Mouse (Mus musculus) liver, postnatal 0 days (tissue): Measurements from ENCODE around the gene Kctd12b. TPM values are rescaled to one million over a fixed set of nuclear protein-coding genes. Genes with fewer than 3 reads are reported as not detected.
A peak's percentile ranks its signal among the peaks of the same experiment; 100 is the strongest.

ENCODE experiments used
- ATAC-seq: fragments of 200-750 bp; cut with Nextera tagmentation; 2 replicates; pipeline ENCODE4 v1.8.0; 2017; ENCODE audit warnings: mild to moderate bottlenecking, moderate library complexity
- DNase-seq: peaks from one replicate; pipeline ENCODE4 v3.0.0-alpha.2; 2016
- H3K27ac ChIP-seq: fragments of 300-500 bp; sonication (generic); 2 replicates; pipeline ENCODE4 v1.5.1; 2014; ENCODE audit warnings: antibody characterized with exemption, moderate library complexity, mild to moderate bottlenecking, low read depth
- H3K27me3 ChIP-seq: fragments of 300-500 bp; sonication (generic); 2 replicates; pipeline ENCODE4 v1.6.1; 2014; ENCODE audit warnings: low read length, control low read depth, mixed read lengths; ENCODE audit not compliant: insufficient read depth
- H3K36me3 ChIP-seq: fragments of 300-500 bp; sonication (generic); replicated peaks from 2 replicates; pipeline ENCODE4 v1.6.1; 2014; ENCODE audit warnings: mild to moderate bottlenecking, control low read depth, low read length, moderate library complexity, mixed read lengths; ENCODE audit not compliant: insufficient read depth
- H3K4me1 ChIP-seq: fragments of 300-500 bp; sonication (generic); 2 replicates; pipeline ENCODE4 v1.6.1; 2014; ENCODE audit warnings: antibody characterized with exemption, mild to moderate bottlenecking, control low read depth; ENCODE audit not compliant: insufficient read depth
- H3K4me2 ChIP-seq: fragments of 300-500 bp; sonication (generic); 2 replicates; pipeline ENCODE4 v1.6.1; 2014; ENCODE audit warnings: low read depth, mild to moderate bottlenecking, low read length, moderate library complexity, mixed read lengths
- H3K4me3 ChIP-seq: fragments of 300-500 bp; sonication (generic); 2 replicates; pipeline ENCODE4 v1.5.1; 2014; ENCODE audit warnings: low read depth, low read length
- H3K9ac ChIP-seq: fragments of 300-500 bp; sonication (generic); replicated peaks from 2 replicates; pipeline ENCODE4 v1.6.1; 2014; ENCODE audit warnings: mild to moderate bottlenecking, moderate library complexity
- H3K9me3 ChIP-seq: fragments of 300-500 bp; sonication (generic); 2 replicates; pipeline ENCODE4 v1.6.1; 2016; ENCODE audit warnings: mild to moderate bottlenecking, control low read depth, low read length, mixed read lengths
- CTCF ChIP-seq: sonication (generic); IDR thresholded peaks from 2 replicates; pipeline ENCODE4 v1.5.1; 2016; ENCODE audit warnings: antibody characterized with exemption, low read depth
- EP300 ChIP-seq: IDR thresholded peaks from 2 replicates; pipeline ENCODE4 v1.6.1; 2016; ENCODE audit warnings: antibody characterized with exemption, low read depth, mild to moderate bottlenecking
- WGBS: fragments of 180-500 bp; shearing (Covaris S2); extraction: QIAGEN DNeasy Blood & Tissue Kit; methylation state at CpG from one replicate; pipeline ENCODE4 v1.1.7; 2014; ENCODE audit not compliant: insufficient replicate concordance; 5-methylcytosine and 5-hydroxymethylcytosine counted together
- polyA plus RNA-seq: library from polyadenylated mRNA; unstranded; fragments of >200 nt; fragmentation: Nextera tagmentation; extraction: Ambion mirVana; gene quantifications from 2 replicates; pipeline ENCODE4 v1.2.1, GENCODE M21; 2015

Kctd12b gene
- polyA plus RNA-seq, 1 experiment from 2014 or later = 0.85 TPM

DNA sequence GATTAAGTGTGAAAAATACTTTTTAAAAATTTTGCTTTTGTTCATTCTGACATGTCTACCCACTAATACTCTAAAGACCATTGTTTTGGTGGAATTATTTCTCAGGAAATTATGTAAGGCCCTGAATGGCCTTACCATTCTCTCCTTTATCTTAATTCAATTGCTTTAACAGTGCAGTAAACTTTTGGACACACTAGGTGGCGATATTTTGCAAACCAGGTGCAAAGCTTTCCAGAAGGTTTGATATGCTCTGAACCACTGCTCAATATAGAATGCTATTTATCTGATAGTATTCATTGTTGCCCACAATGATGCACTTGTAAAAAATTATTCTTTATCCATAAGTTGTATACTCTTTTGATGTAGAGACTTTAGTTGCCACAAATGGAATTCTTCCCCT lies 59.9 kb downstream of the Kctd12b start:
- no peak overlapping the region for H3K9ac ChIP-seq
- H3K27me3 ChIP-seq = no peaks in the 10 kb centered on the region
- H3K36me3 ChIP-seq = no peaks in the 10 kb centered on the region
- H3K27ac ChIP-seq = no peak overlapping the region
- H3K4me1 ChIP-seq = no peaks in the 10 kb centered on the region
- H3K9me3 ChIP-seq = no peaks in the 10 kb centered on the region
- H3K4me3 ChIP-seq = no peak overlapping the region
- 0% methylated on average over 1 of the region's 1 CpGs for WGBS
- no peak for DNase-seq
- TF ChIP-seq EP300 (no peak), CTCF (peak; percentile 47)
- no peak overlapping the region for H3K4me2 ChIP-seq
- no peak for ATAC-seq

Other genes with a start within 250 kb of the Kctd12b start
- 2.8 and 3.1 TPM in 2 replicates for gene Ubqln2, start 198.2 kb downstream of the Kctd12b start, polyA plus RNA-seq
- not detected in 2 replicates for gene Cypt3, start 137.8 kb downstream of the Kctd12b start, polyA plus RNA-seq
- gene Nbdy, start 27.2 kb upstream of the Kctd12b start, polyA plus RNA-seq = 25.2 and 27.0 TPM in 2 replicates
- 1.3 and 1.5 TPM in 2 replicates for gene Spin2c, start 135.8 kb upstream of the Kctd12b start, polyA plus RNA-seq